Mouse (Mus musculus) liver, adult 2 months (tissue): ENCODE measurements at regions not wholly inside any gene's neighbourhood (a gene's known extent, or its start where the extent isn't known, plus 50 kb on each side); places are given as distances from the start of the nearest gene placed in this dataset.

Source experiments
- CTCF ChIP-seq: fragments of 200-500 bp; IDR thresholded peaks from 2 replicates; pipeline ENCODE4 v1.5.1; 2011; ENCODE audit warnings: low read depth, low read length, control low read depth
- POLR2A ChIP-seq: fragments of 200-500 bp; IDR thresholded peaks from 2 replicates; pipeline ENCODE4 v1.6.1; 2011; ENCODE audit warnings: low read length, control low read depth; ENCODE audit not compliant: insufficient read depth; ENCODE audit errors: extremely low read depth

GRCm38 (mm10) chr13:29034444-29034843, 80.9 kb upstream of the Sox4 start:
- TF ChIP-seq CTCF (no peak), POLR2A (no peak)
